8 mouse cellular contexts compared by ENCODE assay signal in genomic region chr10:37138311-37138731, GRCm38 (mm10). TPM values are rescaled to one million over a fixed set of nuclear protein-coding genes. Genes with fewer than 3 reads are reported as not detected.
DNase-seq lines count a peak whose midpoint lies in the region; ATAC-seq lines count a peak whose summit lies in the region.

No protein-coding gene starts in this region.

- H3K9me3 ChIP-seq in forebrain, embryonic 13.5 days (replicated peaks) = no peaks in the 10 kb centered on the region
- H3K9me3 ChIP-seq in hindbrain, embryonic 13.5 days = no peaks in the 10 kb centered on the region

- no peaks in the 10 kb centered on the region for H3K27me3 ChIP-seq in forebrain, embryonic 13.5 days
- no peaks in the 10 kb centered on the region for H3K27me3 ChIP-seq in hindbrain, embryonic 13.5 days

- under 1% methylated on average over 26 of the region's 26 CpGs for WGBS in forebrain, embryonic 13.5 days
- WGBS in hindbrain, embryonic 13.5 days = under 1% methylated on average over 26 of the region's 26 CpGs

- peaks cover 19% of the 10 kb centered on the region for H3K4me1 ChIP-seq in forebrain, embryonic 13.5 days
- peaks cover 22% of the 10 kb centered on the region for H3K4me1 ChIP-seq in hindbrain, embryonic 13.5 days (replicated peaks)

- peak overlapping the region; percentile 100 for H3K27ac ChIP-seq in forebrain, embryonic 13.5 days
- peak overlapping the region; percentile 99 for H3K27ac ChIP-seq in hindbrain, embryonic 13.5 days

- peaks cover 27% of the 10 kb centered on the region for H3K36me3 ChIP-seq in forebrain, embryonic 13.5 days (ENCODE audit: poor library complexity, severe bottlenecking)
- peaks cover 19% of the 10 kb centered on the region for H3K36me3 ChIP-seq in hindbrain, embryonic 13.5 days

- DNase-seq in ES-CJ7 (ENCODE audit: low read depth, low spot score) = peak; percentile 19
- DNase-seq in adrenal gland, postnatal 36 days = peak; percentile 21 to 25
- DNase-seq in left cerebral cortex, adult 18-20 months (ENCODE audit: low spot score in 2 of 2) = peak; percentile 21 to 25
- peak; percentile 41 to 43 for DNase-seq in lung, postnatal 4 days
- DNase-seq in spleen, postnatal 36 days (ENCODE audit: low spot score in 2 of 2) = peak; percentile 9 to 17

- ATAC-seq in forebrain, embryonic 13.5 days = no peak
- no peak for ATAC-seq in hindbrain, embryonic 13.5 days (ENCODE audit: low FRiP score)
- ATAC-seq in inflammation-experienced regulatory T-cells, adult 6 months = no peak

- peak overlapping the region; percentile 67; the same call in 1 of the 2 replicates for H3K4me2 ChIP-seq in forebrain, embryonic 13.5 days
- no peak overlapping the region for H3K4me2 ChIP-seq in hindbrain, embryonic 13.5 days

- peak overlapping the region; percentile 99 for H3K4me3 ChIP-seq in forebrain, embryonic 13.5 days
- peak overlapping the region; percentile 84 for H3K4me3 ChIP-seq in hindbrain, embryonic 13.5 days

- peak overlapping the region; percentile 100 for H3K9ac ChIP-seq in forebrain, embryonic 13.5 days
- H3K9ac ChIP-seq in hindbrain, embryonic 13.5 days = peak overlapping the region; percentile 99

RNA-seq across cellular contexts. Expression of gene Marcks, which starts 0.4 kb away (rescaled TPM):
- total RNA-seq in adrenal gland, postnatal 36 days (2021) = 10 to 100 TPM; 48.1 to 76.6 TPM
- 282 and 289 TPM in 2 replicates for polyA plus RNA-seq in forebrain, embryonic 13.5 days (2015; fragmentation: Nextera tagmentation; extraction: Ambion mirVana)
- 254 and 257 TPM in 2 replicates for polyA plus RNA-seq in hindbrain, embryonic 13.5 days (2015; fragmentation: Nextera tagmentation; extraction: Ambion mirVana)
- total RNA-seq in left cerebral cortex, adult 18-20 months (2021) = 100 to 1,000 TPM; 129 to 141 TPM
- 1 to 10 TPM in 1 of 3 experiments, under 1 TPM in 2; 0.64 to 1.3 (median 0.71) TPM for polyA plus RNA-seq in inflammation-experienced regulatory T-cells, adult 6 months (2017; shearing (Covaris generic))

Comparison
In these comparisons a context has a peak if more than half of its experiments do, and no peak if none do; other contexts are left out.
1. RNA of gene Marcks, which starts 0.4 kb away (polyA plus RNA-seq): 282 to 289 TPM in forebrain, embryonic 13.5 days and 254 to 257 TPM in hindbrain, embryonic 13.5 days; 0.64 to 1.3 TPM in inflammation-experienced regulatory T-cells, adult 6 months; every median in the first group is over 100 times any median in the second.
2. Peak in every context shown above with its lines, with median percentiles within 50 percentile points of each other: DNase-seq.